Mouse (Mus musculus) limb, embryonic 12.5 days (tissue): ENCODE measurements around the gene Chst12. TPM values are rescaled to one million over a fixed set of nuclear protein-coding genes. Genes with fewer than 3 reads are reported as not detected.

ENCODE experiments used
- ATAC-seq: fragments of 200-750 bp; cut with Nextera tagmentation; 2 replicates; pipeline ENCODE4 v1.8.0; 2017; ENCODE audit warnings: low read depth, moderate TSS enrichment; ENCODE audit not compliant: insufficient number of reproducible peaks, insufficient read depth, low FRiP score, low TSS enrichment
- H3K27ac ChIP-seq: fragments of 300-500 bp; sonication (generic); 2 replicates; pipeline ENCODE4 v1.5.1; 2016; ENCODE audit warnings: mild to moderate bottlenecking, moderate library complexity
- H3K27me3 ChIP-seq: fragments of 300-500 bp; sonication (generic); 2 replicates; pipeline ENCODE4 v1.6.1; 2016; ENCODE audit warnings: mild to moderate bottlenecking, moderate library complexity
- H3K36me3 ChIP-seq: fragments of 300-500 bp; sonication (generic); 2 replicates; pipeline ENCODE4 v1.6.1; 2016; ENCODE audit warnings: mild to moderate bottlenecking, moderate library complexity
- H3K4me1 ChIP-seq: fragments of 300-500 bp; sonication (generic); replicated peaks from 2 replicates; pipeline ENCODE4 v1.6.1; 2016
- H3K4me2 ChIP-seq: fragments of 300-500 bp; sonication (generic); 2 replicates; pipeline ENCODE4 v1.6.1; 2016; ENCODE audit warnings: mild to moderate bottlenecking, moderate library complexity
- H3K4me3 ChIP-seq: fragments of 300-500 bp; sonication (generic); replicated peaks from 2 replicates; pipeline ENCODE4 v1.5.1; 2016; ENCODE audit warnings: mild to moderate bottlenecking
- H3K9ac ChIP-seq: fragments of 300-500 bp; sonication (generic); replicated peaks from 2 replicates; pipeline ENCODE4 v1.6.1; 2016; ENCODE audit warnings: mild to moderate bottlenecking, moderate library complexity
- H3K9me3 ChIP-seq: fragments of 300-500 bp; sonication (generic); 2 replicates; pipeline ENCODE4 v1.6.1; 2016; ENCODE audit warnings: mild to moderate bottlenecking, moderate library complexity
- WGBS: fragments of 180-500 bp; shearing (Covaris S2); methylation state at CpG from one replicate; pipeline ENCODE4 v1.1.7; 2016; 5-methylcytosine and 5-hydroxymethylcytosine counted together
- polyA plus RNA-seq: library from polyadenylated mRNA; unstranded; fragments of >200 nt; fragmentation: Nextera tagmentation; extraction: Ambion mirVana; gene quantifications from 2 replicates; pipeline ENCODE4 v1.2.1, GENCODE M21; 2016

Chst12 gene
- polyA plus RNA-seq, 1 experiment from 2014 or later: 14.4 TPM

DNA sequence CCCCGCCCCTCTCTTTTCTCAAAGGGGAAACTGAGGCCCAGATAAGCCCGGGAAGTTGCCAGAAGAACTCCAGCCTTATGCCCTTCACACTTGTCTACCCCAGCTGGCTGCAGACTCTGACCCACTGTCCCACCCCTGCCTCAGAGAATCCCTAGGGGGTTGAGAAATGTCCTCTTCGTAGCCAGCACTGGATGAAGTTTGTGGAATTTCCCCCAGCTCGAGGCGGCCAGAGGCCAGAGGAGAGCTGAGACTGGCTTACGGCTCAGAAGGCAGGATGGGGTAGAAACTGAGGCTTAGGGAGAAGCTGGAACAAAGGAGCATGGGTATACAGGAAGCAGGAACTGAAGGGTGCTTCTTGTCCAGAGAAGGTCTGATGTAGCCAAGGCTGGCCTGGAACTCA lies 67.3 kb downstream of the Chst12 start:
- Histone ChIP-seq H3K9ac (no peak overlapping the region), H3K9me3 (no peaks in the 10 kb centered on the region), H3K27me3 (no peaks in the 10 kb centered on the region), H3K4me2 (no peak overlapping the region), H3K36me3 (no peaks in the 10 kb centered on the region), H3K4me3 (no peak overlapping the region), H3K27ac (no peak overlapping the region), H3K4me1 (peaks cover 11% of the 10 kb centered on the region; the same call in 1 of the 2 replicates)
- no peak for ATAC-seq
- WGBS: 70% methylated on average over 6 of the region's 6 CpGs

Other genes starting within 250 kb of the Chst12 start
- gene Mad1l1, start 184.0 kb upstream of the Chst12 start, polyA plus RNA-seq: 55.9 and 57.2 TPM in 2 replicates
- 48.3 and 52.1 TPM in 2 replicates for gene Nudt1, start 183.9 kb upstream of the Chst12 start, polyA plus RNA-seq
- 21.7 and 25.2 TPM in 2 replicates for gene Mrm2, start 173.7 kb upstream of the Chst12 start, polyA plus RNA-seq
- gene Snx8, start 116.3 kb upstream of the Chst12 start, polyA plus RNA-seq: 20.0 and 20.5 TPM in 2 replicates
- 187 and 189 TPM in 2 replicates for gene Eif3b, start 86.2 kb upstream of the Chst12 start, polyA plus RNA-seq
- not detected in 2 replicates for gene Gm4869, start 59.9 kb upstream of the Chst12 start, polyA plus RNA-seq
- 0.36 TPM in 1 of 2 replicates, not detected in the other for gene Grifin, start 59.5 kb downstream of the Chst12 start, polyA plus RNA-seq
- 10.3 and 10.8 TPM in 2 replicates for gene Lfng, start 101.8 kb downstream of the Chst12 start, polyA plus RNA-seq
- gene Ttyh3, start 143.5 kb downstream of the Chst12 start, polyA plus RNA-seq: 48.8 and 58.0 TPM in 2 replicates
- gene Iqce, start 196.8 kb downstream of the Chst12 start, polyA plus RNA-seq: 26.0 and 28.8 TPM in 2 replicates
- 22.4 and 23.5 TPM in 2 replicates for gene Brat1, start 199.5 kb downstream of the Chst12 start, polyA plus RNA-seq
- 0.89 and 0.93 TPM in 2 replicates for gene Amz1, start 218.6 kb downstream of the Chst12 start, polyA plus RNA-seq